Mouse (Mus musculus) kidney, adult 2 months (tissue): ENCODE measurements around the gene Mfap5.

Source experiments
- CTCF ChIP-seq: fragments of 200-500 bp; conservative IDR thresholded peaks from 2 replicates; pipeline ENCODE4 v1.5.1; 2011; ENCODE audit warnings: low read depth, mild to moderate bottlenecking, control low read depth, low read length, moderate library complexity, mixed read lengths; ENCODE audit not compliant: insufficient read depth, insufficient read length
- POLR2A ChIP-seq: fragments of 200-500 bp; IDR thresholded peaks from one replicate; pipeline ENCODE4 v1.6.1; 2011; ENCODE audit warnings: low read depth, low read length, control low read depth

DNA sequence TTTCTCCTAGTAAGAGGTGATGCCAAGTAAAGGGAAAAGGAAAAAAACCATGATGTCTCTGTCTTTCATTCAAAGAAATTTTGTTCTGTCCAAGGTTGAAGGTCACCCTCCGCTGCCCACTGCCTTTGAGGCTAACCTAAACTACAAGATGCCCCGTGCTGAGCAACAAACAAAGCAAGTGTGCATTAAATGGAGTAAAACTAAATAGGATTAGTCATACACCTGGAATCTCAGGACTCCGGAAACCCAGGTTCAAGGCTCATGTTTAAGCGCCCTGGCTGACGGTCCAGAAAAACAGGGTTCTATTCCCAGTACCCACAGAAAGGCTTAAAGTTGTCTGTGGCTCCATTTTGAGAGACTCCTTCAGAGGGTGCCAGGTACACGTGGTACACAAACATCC, 13.2 kb upstream of the Mfap5 start:
- TF ChIP-seq CTCF: no peak
- no peak for TF ChIP-seq POLR2A
